Mouse (Mus musculus): Measurements from ENCODE around the gene Tmem200b.

Tmem200b gene

GRCm38 (mm10) chr4:131910237-131910994 lies 11.2 kb upstream of the Tmem200b start:
- in situ Hi-C loops (cut with MboI; ENCODE audit: low sequenced_read_pairs) = no loop called here

- in situ Hi-C loops (cut with MboI; ENCODE audit: low sequenced_read_pairs) = no loop called here
These were observed 10.1 kb upstream of the Tmem200b start for GRCm38 (mm10) chr4:131911521-131911920.

- in situ Hi-C loops (cut with MboI; ENCODE audit: low sequenced_read_pairs) = no loop called here
These were observed 8.0 kb upstream of the Tmem200b start for GRCm38 (mm10) chr4:131913526-131913925.

GRCm38 (mm10) chr4:131914046-131914643 lies 7.4 kb upstream of the Tmem200b start:
- in situ Hi-C loops (cut with MboI; ENCODE audit: low sequenced_read_pairs) = no loop called here

GRCm38 (mm10) chr4:131914891-131915469 lies 6.6 kb upstream of the Tmem200b start:
- in situ Hi-C loops (cut with MboI; ENCODE audit: low sequenced_read_pairs) = no loop called here

GRCm38 (mm10) chr4:131915821-131916328 lies 5.7 kb upstream of the Tmem200b start:
- in situ Hi-C loops (cut with MboI; ENCODE audit: low sequenced_read_pairs) = no loop called here

- in situ Hi-C loops (cut with MboI; ENCODE audit: low sequenced_read_pairs) = no loop called here
These were observed 5.1 kb upstream of the Tmem200b start for GRCm38 (mm10) chr4:131916425-131916824.

GRCm38 (mm10) chr4:131917010-131917555 lies 4.5 kb upstream of the Tmem200b start:
- in situ Hi-C loops (cut with MboI; ENCODE audit: low sequenced_read_pairs) = no loop called here

GRCm38 (mm10) chr4:131918026-131918533 lies 3.5 kb upstream of the Tmem200b start:
- in situ Hi-C loops (cut with MboI; ENCODE audit: low sequenced_read_pairs) = no loop called here

GRCm38 (mm10) chr4:131918711-131919500 lies 2.7 kb upstream of the Tmem200b start:
- in situ Hi-C loops (cut with MboI; ENCODE audit: low sequenced_read_pairs) = no loop called here

GRCm38 (mm10) chr4:131919506-131920140 lies 1.9 kb upstream of the Tmem200b start:
- in situ Hi-C loops (cut with MboI; ENCODE audit: low sequenced_read_pairs) = no loop called here

- in situ Hi-C loops (cut with MboI; ENCODE audit: low sequenced_read_pairs) = no loop called here
These were observed 1.4 kb upstream of the Tmem200b start for GRCm38 (mm10) chr4:131920141-131920594.

GRCm38 (mm10) chr4:131920595-131921351 lies 798 bp upstream of the Tmem200b start:
- in situ Hi-C loops (cut with MboI; ENCODE audit: low sequenced_read_pairs) = no loop called here

GRCm38 (mm10) chr4:131922404-131922803 lies 833 bp downstream of the Tmem200b start:
- in situ Hi-C loops (cut with MboI; ENCODE audit: low sequenced_read_pairs) = no loop called here

GRCm38 (mm10) chr4:131924096-131924810 lies 2.7 kb downstream of the Tmem200b start:
- in situ Hi-C loops (cut with MboI; ENCODE audit: low sequenced_read_pairs) = no loop called here

- in situ Hi-C loops (cut with MboI; ENCODE audit: low sequenced_read_pairs) = no loop called here
These were observed 7.6 kb downstream of the Tmem200b start for GRCm38 (mm10) chr4:131929146-131929545.

- in situ Hi-C loops (cut with MboI; ENCODE audit: low sequenced_read_pairs) = no loop called here
These were observed 17.9 kb downstream of the Tmem200b start for GRCm38 (mm10) chr4:131939459-131939858.

- in situ Hi-C loops (cut with MboI; ENCODE audit: low sequenced_read_pairs) = no loop called here
These were observed 19.3 kb downstream of the Tmem200b start for GRCm38 (mm10) chr4:131940846-131941245.

GRCm38 (mm10) chr4:131947848-131948247 lies 26.3 kb downstream of the Tmem200b start:
- in situ Hi-C loops (cut with MboI; ENCODE audit: low sequenced_read_pairs) = no loop called here
